Mouse (Mus musculus) retina, postnatal 7 days (tissue): ENCODE results near the gene Gm45261.
A peak's percentile ranks its signal among the peaks of the same experiment; 100 is the strongest.

Experiments used
- DNase-seq: peaks from one replicate; pipeline ENCODE4 v3.0.0-alpha.2; 2012; ENCODE audit warnings: low read depth, low spot score

Gm45261 gene

GRCm38 (mm10) chr1:80410229-80410973, 50.8 kb downstream of the Gm45261 start:
- DNase-seq = no peak

GRCm38 (mm10) chr1:80409467-80410105, 51.7 kb downstream of the Gm45261 start:
- DNase-seq = no peak

- DNase-seq = peak; percentile 72
Observed at GRCm38 (mm10) chr1:80408586-80408985, 52.7 kb downstream of the Gm45261 start.

- DNase-seq = no peak
Observed at GRCm38 (mm10) chr1:80404196-80404595, 57.1 kb downstream of the Gm45261 start.

- no peak for DNase-seq
Observed at GRCm38 (mm10) chr1:80403366-80403893, 57.8 kb downstream of the Gm45261 start.

GRCm38 (mm10) chr1:80401961-80402360, 59.3 kb downstream of the Gm45261 start:
- no peak for DNase-seq
